Mouse (Mus musculus): Measurements from ENCODE around the gene 1700029H14Rik. TPM values are rescaled to one million over a fixed set of nuclear protein-coding genes. Genes with fewer than 3 reads are reported as not detected.
A peak's percentile ranks its signal among the peaks of the same experiment; 100 is the strongest.

1700029H14Rik gene
- polyA plus RNA-seq, 1 experiment from 2014 or later: not detected

- no peaks in the 10 kb centered on the region for H3K36me3 ChIP-seq (ENCODE audit: control insufficient read depth, insufficient read depth, low read length)
- no peak overlapping the region for H3K9ac ChIP-seq (replicated peaks; ENCODE audit: low read depth, low read length)
- no peak overlapping the region for H3K27ac ChIP-seq (ENCODE audit: low read length)
- no peak overlapping the region for H3K4me2 ChIP-seq (replicated peaks; ENCODE audit: low read depth, low read length)
- no peak overlapping the region for H3K4me3 ChIP-seq (ENCODE audit: low read depth, low read length)
- H3K4me1 ChIP-seq (ENCODE audit: control insufficient read depth, insufficient read depth, low read length): no peaks in the 10 kb centered on the region
- no peaks in the 10 kb centered on the region for H3K27me3 ChIP-seq (ENCODE audit: control insufficient read depth, insufficient read depth, low read length)
- 55% methylated on average over 2 of the region's 2 CpGs for WGBS
- no peaks in the 10 kb centered on the region for H3K9me3 ChIP-seq (ENCODE audit: control insufficient read depth, low read depth, low read length)
- no peak for ATAC-seq (ENCODE audit: insufficient number of reproducible peaks, insufficient read depth, low FRiP score, low read depth)
These were observed 4.7 kb downstream of the 1700029H14Rik start for GRCm38 (mm10) chr8:13557526-13557925.

- Histone ChIP-seq H3K4me1 (ENCODE audit: control insufficient read depth, insufficient read depth, low read length) (0 out of 2 replicates have a peak, but pooled peaks cover 3% of the 10 kb centered on the region), H3K27me3 (ENCODE audit: control insufficient read depth, insufficient read depth, low read length) (no peaks in the 10 kb centered on the region), H3K9ac (replicated peaks; ENCODE audit: low read depth, low read length) (no peak overlapping the region), H3K4me2 (replicated peaks; ENCODE audit: low read depth, low read length) (no peak overlapping the region), H3K27ac (ENCODE audit: low read length) (no peak overlapping the region), H3K36me3 (ENCODE audit: control insufficient read depth, insufficient read depth, low read length) (no peaks in the 10 kb centered on the region), H3K4me3 (ENCODE audit: low read depth, low read length) (no peak overlapping the region), H3K9me3 (ENCODE audit: control insufficient read depth, low read depth, low read length) (no peaks in the 10 kb centered on the region)
- ATAC-seq (ENCODE audit: insufficient number of reproducible peaks, insufficient read depth, low FRiP score, low read depth): no peak
- 87% methylated on average over 6 of the region's 6 CpGs for WGBS
These were observed 10.8 kb downstream of the 1700029H14Rik start for GRCm38 (mm10) chr8:13551574-13551830.

- H3K27me3 ChIP-seq (ENCODE audit: control insufficient read depth, insufficient read depth, low read length): no peaks in the 10 kb centered on the region
- no peak overlapping the region for H3K4me2 ChIP-seq (replicated peaks; ENCODE audit: low read depth, low read length)
- no peaks in the 10 kb centered on the region; the same call in 1 of the 2 replicates for H3K9me3 ChIP-seq (ENCODE audit: control insufficient read depth, low read depth, low read length)
- H3K27ac ChIP-seq (ENCODE audit: low read length): no peak overlapping the region
- no peak overlapping the region for H3K4me3 ChIP-seq (ENCODE audit: low read depth, low read length)
- H3K9ac ChIP-seq (replicated peaks; ENCODE audit: low read depth, low read length): no peak overlapping the region
- 53% methylated on average over 9 of the region's 9 CpGs for WGBS
- no peaks in the 10 kb centered on the region for H3K36me3 ChIP-seq (ENCODE audit: control insufficient read depth, insufficient read depth, low read length)
- 0 out of 2 replicates have a peak, but pooled peaks cover 3% of the 10 kb centered on the region for H3K4me1 ChIP-seq (ENCODE audit: control insufficient read depth, insufficient read depth, low read length)
- peak; percentile 87 for ATAC-seq (ENCODE audit: insufficient number of reproducible peaks, insufficient read depth, low FRiP score, low read depth)
These were observed 11.3 kb downstream of the 1700029H14Rik start for GRCm38 (mm10) chr8:13550718-13551573.

- no peak overlapping the region for H3K9ac ChIP-seq (replicated peaks; ENCODE audit: low read depth, low read length)
- H3K4me2 ChIP-seq (replicated peaks; ENCODE audit: low read depth, low read length): no peak overlapping the region
- H3K4me3 ChIP-seq (ENCODE audit: low read depth, low read length): no peak overlapping the region
- no peaks in the 10 kb centered on the region for H3K27me3 ChIP-seq (ENCODE audit: control insufficient read depth, insufficient read depth, low read length)
- no peaks in the 10 kb centered on the region for H3K36me3 ChIP-seq (ENCODE audit: control insufficient read depth, insufficient read depth, low read length)
- 24% methylated on average over 9 of the region's 9 CpGs for WGBS
- ATAC-seq (ENCODE audit: insufficient number of reproducible peaks, insufficient read depth, low FRiP score, low read depth): peak; percentile 42; the same call in 1 of the 2 replicates
- 0 out of 2 replicates have a peak, but pooled peaks cover 3% of the 10 kb centered on the region for H3K4me1 ChIP-seq (ENCODE audit: control insufficient read depth, insufficient read depth, low read length)
- no peaks in the 10 kb centered on the region; the same call in 1 of the 2 replicates for H3K9me3 ChIP-seq (ENCODE audit: control insufficient read depth, low read depth, low read length)
- peak overlapping the region; percentile 34; the same call in 1 of the 2 replicates for H3K27ac ChIP-seq (ENCODE audit: low read length)
These were observed 13.4 kb downstream of the 1700029H14Rik start for GRCm38 (mm10) chr8:13548831-13549230.

- peak overlapping the region; percentile 34; the same call in 1 of the 2 replicates for H3K27ac ChIP-seq (ENCODE audit: low read length)
- no peak overlapping the region for H3K4me3 ChIP-seq (ENCODE audit: low read depth, low read length)
- H3K9ac ChIP-seq (replicated peaks; ENCODE audit: low read depth, low read length): no peak overlapping the region
- H3K27me3 ChIP-seq (ENCODE audit: control insufficient read depth, insufficient read depth, low read length): no peaks in the 10 kb centered on the region
- H3K4me1 ChIP-seq (ENCODE audit: control insufficient read depth, insufficient read depth, low read length): 0 out of 2 replicates have a peak, but pooled peaks cover 3% of the 10 kb centered on the region
- H3K4me2 ChIP-seq (replicated peaks; ENCODE audit: low read depth, low read length): no peak overlapping the region
- H3K36me3 ChIP-seq (ENCODE audit: control insufficient read depth, insufficient read depth, low read length): no peaks in the 10 kb centered on the region
- 37% methylated on average over 4 of the region's 4 CpGs for WGBS
- no peaks in the 10 kb centered on the region; the same call in 1 of the 2 replicates for H3K9me3 ChIP-seq (ENCODE audit: control insufficient read depth, low read depth, low read length)
- no peak for ATAC-seq (ENCODE audit: insufficient number of reproducible peaks, insufficient read depth, low FRiP score, low read depth)
These were observed 14.0 kb downstream of the 1700029H14Rik start for GRCm38 (mm10) chr8:13548235-13548634.

GRCm38 (mm10) chr8:13546421-13546820 is 15.8 kb downstream of the 1700029H14Rik start:
- H3K9me3 ChIP-seq (ENCODE audit: control insufficient read depth, low read depth, low read length): no peaks in the 10 kb centered on the region; the same call in 1 of the 2 replicates
- ATAC-seq (ENCODE audit: insufficient number of reproducible peaks, insufficient read depth, low FRiP score, low read depth): no peak
- H3K4me2 ChIP-seq (replicated peaks; ENCODE audit: low read depth, low read length): no peak overlapping the region
- 0 out of 2 replicates have a peak, but pooled peaks cover 3% of the 10 kb centered on the region for H3K4me1 ChIP-seq (ENCODE audit: control insufficient read depth, insufficient read depth, low read length)
- no peaks in the 10 kb centered on the region for H3K27me3 ChIP-seq (ENCODE audit: control insufficient read depth, insufficient read depth, low read length)
- WGBS: 83% methylated on average over 4 of the region's 4 CpGs
- no peak overlapping the region for H3K27ac ChIP-seq (ENCODE audit: low read length)
- H3K4me3 ChIP-seq (ENCODE audit: low read depth, low read length): no peak overlapping the region
- no peaks in the 10 kb centered on the region for H3K36me3 ChIP-seq (ENCODE audit: control insufficient read depth, insufficient read depth, low read length)
- H3K9ac ChIP-seq (replicated peaks; ENCODE audit: low read depth, low read length): no peak overlapping the region

DNA sequence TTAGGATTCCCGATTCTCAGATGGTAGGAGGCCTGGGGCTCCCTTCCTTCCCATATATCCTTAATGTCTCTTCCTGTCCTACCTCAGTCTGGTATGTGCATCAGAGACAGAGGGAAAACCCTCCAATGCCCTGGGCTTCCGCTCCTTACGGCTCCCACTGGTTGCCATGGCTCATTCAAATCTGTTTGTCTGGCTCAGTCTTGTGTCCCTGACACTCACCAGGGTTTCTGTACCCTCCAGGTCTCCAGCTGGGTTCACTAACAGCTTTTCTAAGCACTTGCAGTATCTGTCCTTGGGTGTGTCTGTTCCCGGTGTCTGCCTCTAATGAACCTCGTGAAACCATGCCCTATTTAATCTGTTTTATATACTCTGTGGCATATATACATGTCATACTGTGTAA is 20.7 kb downstream of the 1700029H14Rik start:
- WGBS: 70% methylated on average over 5 of the region's 5 CpGs
- H3K27ac ChIP-seq (ENCODE audit: low read length): no peak overlapping the region
- no peaks in the 10 kb centered on the region for H3K27me3 ChIP-seq (ENCODE audit: control insufficient read depth, insufficient read depth, low read length)
- H3K36me3 ChIP-seq (ENCODE audit: control insufficient read depth, insufficient read depth, low read length): no peaks in the 10 kb centered on the region
- H3K4me3 ChIP-seq (ENCODE audit: low read depth, low read length): no peak overlapping the region
- no peaks in the 10 kb centered on the region for H3K4me1 ChIP-seq (ENCODE audit: control insufficient read depth, insufficient read depth, low read length)
- H3K4me2 ChIP-seq (replicated peaks; ENCODE audit: low read depth, low read length): no peak overlapping the region
- no peaks in the 10 kb centered on the region; the same call in 1 of the 2 replicates for H3K9me3 ChIP-seq (ENCODE audit: control insufficient read depth, low read depth, low read length)
- no peak overlapping the region for H3K9ac ChIP-seq (replicated peaks; ENCODE audit: low read depth, low read length)
- no peak for ATAC-seq (ENCODE audit: insufficient number of reproducible peaks, insufficient read depth, low FRiP score, low read depth)

- H3K4me1 ChIP-seq (ENCODE audit: control insufficient read depth, insufficient read depth, low read length): no peaks in the 10 kb centered on the region
- H3K9me3 ChIP-seq (ENCODE audit: control insufficient read depth, low read depth, low read length): no peaks in the 10 kb centered on the region
- no peak overlapping the region for H3K9ac ChIP-seq (replicated peaks; ENCODE audit: low read depth, low read length)
- H3K27me3 ChIP-seq (ENCODE audit: control insufficient read depth, insufficient read depth, low read length): no peaks in the 10 kb centered on the region
- WGBS: 84% methylated on average over 5 of the region's 5 CpGs
- H3K27ac ChIP-seq (ENCODE audit: low read length): no peak overlapping the region
- H3K36me3 ChIP-seq (ENCODE audit: control insufficient read depth, insufficient read depth, low read length): no peaks in the 10 kb centered on the region
- no peak overlapping the region for H3K4me2 ChIP-seq (replicated peaks; ENCODE audit: low read depth, low read length)
- no peak overlapping the region for H3K4me3 ChIP-seq (ENCODE audit: low read depth, low read length)
- ATAC-seq (ENCODE audit: insufficient number of reproducible peaks, insufficient read depth, low FRiP score, low read depth): no peak
These were observed 22.1 kb downstream of the 1700029H14Rik start for GRCm38 (mm10) chr8:13540122-13540521.
